Mouse (Mus musculus) stomach, postnatal 0 days (tissue): ENCODE measurements around the gene Gm10273. TPM values are rescaled to one million over a fixed set of nuclear protein-coding genes. Genes with fewer than 3 reads are reported as not detected.

Source experiments
- ATAC-seq: fragments of 200-750 bp; cut with Nextera tagmentation; 2 replicates; pipeline ENCODE4 v1.8.0; 2017; ENCODE audit not compliant: low FRiP score, low TSS enrichment
- DNase-seq: peaks from one replicate; pipeline ENCODE4 v3.0.0-alpha.2; 2016; ENCODE audit warnings: low spot score
- H3K27ac ChIP-seq: fragments of 300-500 bp; sonication (generic); replicated peaks from 2 replicates; pipeline ENCODE4 v1.5.1; 2014; ENCODE audit warnings: mild to moderate bottlenecking, control low read depth
- H3K27me3 ChIP-seq: fragments of 300-500 bp; sonication (generic); 2 replicates; pipeline ENCODE4 v1.6.1; 2014; ENCODE audit warnings: low read length; ENCODE audit not compliant: control insufficient read depth, insufficient read depth
- H3K36me3 ChIP-seq: fragments of 300-500 bp; sonication (generic); 2 replicates; pipeline ENCODE4 v1.6.1; 2014; ENCODE audit warnings: low read length, mixed read lengths; ENCODE audit not compliant: control insufficient read depth, insufficient read depth
- H3K4me1 ChIP-seq: fragments of 300-500 bp; sonication (generic); replicated peaks from 2 replicates; pipeline ENCODE4 v1.6.1; 2014; ENCODE audit warnings: antibody characterized with exemption; ENCODE audit not compliant: control insufficient read depth, insufficient read depth
- H3K4me2 ChIP-seq: fragments of 300-500 bp; sonication (generic); replicated peaks from 2 replicates; pipeline ENCODE4 v1.6.1; 2014; ENCODE audit warnings: low read depth, mild to moderate bottlenecking, control low read depth, moderate library complexity
- H3K4me3 ChIP-seq: fragments of 300-500 bp; sonication (generic); 2 replicates; pipeline ENCODE4 v1.5.1; 2014; ENCODE audit warnings: low read depth, low read length, control low read depth
- H3K9ac ChIP-seq: fragments of 300-500 bp; sonication (generic); 2 replicates; pipeline ENCODE4 v1.6.1; 2014; ENCODE audit warnings: mild to moderate bottlenecking, low read length, control low read depth, mixed read lengths
- H3K9me3 ChIP-seq: fragments of 300-500 bp; sonication (generic); 2 replicates; pipeline ENCODE4 v1.6.1; 2016; ENCODE audit warnings: low read length; ENCODE audit not compliant: control insufficient read depth
- CTCF ChIP-seq: IDR thresholded peaks from 2 replicates; pipeline ENCODE4 v1.5.1; 2016; ENCODE audit warnings: antibody characterized with exemption, low read depth, mild to moderate bottlenecking, moderate library complexity
- EP300 ChIP-seq: optimal IDR thresholded peaks from 2 replicates; pipeline ENCODE3; 2016; ENCODE audit warnings: antibody characterized with exemption
- WGBS: fragments of 180-500 bp; shearing (Covaris S2); extraction: QIAGEN DNeasy Blood & Tissue Kit; methylation state at CpG from one replicate; pipeline ENCODE4 v1.1.7; 2014; 5-methylcytosine and 5-hydroxymethylcytosine counted together
- polyA plus RNA-seq: library from polyadenylated mRNA; unstranded; fragments of >200 nt; fragmentation: Nextera tagmentation; extraction: Ambion mirVana; gene quantifications from 2 replicates; pipeline ENCODE4 v1.2.1, GENCODE M21; 2015

The Gm10273 gene
- polyA plus RNA-seq, 1 experiment from 2014 or later = 1.4 TPM

DNA sequence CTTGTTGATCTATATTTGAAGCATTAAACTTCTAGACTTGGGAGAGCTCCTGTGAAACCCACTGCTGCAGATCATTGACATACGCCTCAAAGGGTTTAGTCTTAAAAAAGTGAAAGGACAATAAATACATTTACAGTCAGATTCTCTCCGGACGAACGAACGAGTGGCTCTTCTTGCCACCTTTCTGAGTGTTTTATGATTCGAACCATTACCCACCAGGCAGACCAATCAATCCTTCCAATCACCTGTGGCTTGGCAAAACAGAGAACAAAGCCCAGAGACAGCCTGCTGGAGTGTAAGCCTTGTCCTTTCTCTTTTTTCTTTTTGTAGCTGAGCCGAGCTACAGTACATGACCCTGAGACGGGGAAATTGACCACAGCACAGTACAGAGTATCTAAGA lies 40.4 kb upstream of the Gm10273 start:
- no peaks in the 10 kb centered on the region for H3K27me3 ChIP-seq
- no peak for ATAC-seq
- no peak overlapping the region for H3K9ac ChIP-seq
- H3K9me3 ChIP-seq = no peaks in the 10 kb centered on the region
- no peak overlapping the region for H3K4me3 ChIP-seq
- no peaks in the 10 kb centered on the region for H3K4me1 ChIP-seq
- TF ChIP-seq EP300 (no peak), CTCF (no peak)
- no peak overlapping the region for H3K4me2 ChIP-seq
- 85% methylated on average over 8 of the region's 8 CpGs for WGBS
- H3K36me3 ChIP-seq = peaks cover 12% of the 10 kb centered on the region
- DNase-seq = no peak
- H3K27ac ChIP-seq = no peak overlapping the region

DNA sequence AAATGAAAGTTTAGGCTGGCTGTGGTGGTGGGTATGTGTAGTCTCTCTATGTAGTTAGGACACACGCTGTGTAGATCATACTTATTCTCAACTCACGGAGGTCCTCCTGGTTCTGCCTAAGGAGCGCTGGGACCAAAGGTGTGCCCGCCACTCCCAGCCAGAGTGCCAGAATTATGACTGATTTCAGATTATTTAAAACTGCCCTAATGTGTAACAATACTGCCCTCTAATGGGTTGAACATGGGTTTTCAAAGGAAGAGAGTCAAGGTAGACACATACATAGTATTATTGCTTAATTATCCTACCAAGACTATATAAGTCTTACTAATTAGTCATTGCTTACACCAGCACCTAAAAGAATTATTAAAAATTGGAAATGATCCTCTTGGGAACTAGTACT lies 36.7 kb upstream of the Gm10273 start:
- Histone ChIP-seq H3K36me3 (peaks cover 17% of the 10 kb centered on the region; the same call in 1 of the 2 replicates), H3K4me2 (no peak overlapping the region), H3K9me3 (no peaks in the 10 kb centered on the region), H3K27me3 (no peaks in the 10 kb centered on the region), H3K4me1 (no peaks in the 10 kb centered on the region), H3K4me3 (no peak overlapping the region), H3K9ac (no peak overlapping the region), H3K27ac (no peak overlapping the region)
- TF ChIP-seq CTCF (peak; percentile 70), EP300 (no peak)
- ATAC-seq = no peak
- 87% methylated on average over 4 of the region's 4 CpGs for WGBS
- DNase-seq = no peak

DNA sequence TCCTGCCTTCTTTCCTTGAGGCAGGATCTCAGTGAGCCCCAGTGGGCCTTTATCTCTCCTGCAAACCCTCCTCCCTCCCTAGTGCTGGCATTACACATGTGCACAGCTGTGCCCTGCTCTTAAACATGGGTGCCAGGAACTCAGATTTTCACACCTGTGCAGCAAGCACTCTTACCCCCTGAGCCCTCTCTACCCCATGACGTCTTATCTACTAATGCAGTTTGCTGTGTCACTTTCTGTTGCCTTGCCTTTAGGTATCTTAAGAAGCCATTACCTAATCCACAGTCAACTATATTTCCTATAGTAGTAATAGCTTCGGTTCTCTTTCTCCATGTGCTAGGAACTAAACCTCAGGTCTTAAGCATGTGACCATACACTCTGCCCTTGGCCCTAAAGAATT lies 32.2 kb upstream of the Gm10273 start:
- TF ChIP-seq EP300 (no peak), CTCF (no peak)
- Histone ChIP-seq H3K9me3 (no peaks in the 10 kb centered on the region), H3K4me1 (no peaks in the 10 kb centered on the region), H3K27me3 (no peaks in the 10 kb centered on the region), H3K9ac (no peak overlapping the region), H3K4me3 (no peak overlapping the region), H3K27ac (no peak overlapping the region), H3K4me2 (no peak overlapping the region), H3K36me3 (peaks cover 24% of the 10 kb centered on the region)
- ATAC-seq = no peak
- WGBS = 85% methylated on average over 2 of the region's 2 CpGs
- DNase-seq = no peak

- H3K4me2 ChIP-seq = no peak overlapping the region
Observed at GRCm38 (mm10) chr10:59364551-59364950, 30.9 kb upstream of the Gm10273 start.

GRCm38 (mm10) chr10:59365804-59366589 lies 29.4 kb upstream of the Gm10273 start:
- Histone ChIP-seq H3K27ac (no peak overlapping the region), H3K27me3 (no peaks in the 10 kb centered on the region), H3K4me2 (no peak overlapping the region), H3K4me3 (no peak overlapping the region), H3K4me1 (no peaks in the 10 kb centered on the region), H3K36me3 (peaks cover 27% of the 10 kb centered on the region), H3K9ac (no peak overlapping the region), H3K9me3 (no peaks in the 10 kb centered on the region)
- 69% methylated on average over 5 of the region's 5 CpGs for WGBS
- DNase-seq = no peak
- ATAC-seq = no peak
- TF ChIP-seq CTCF = no peak
- no peak for TF ChIP-seq EP300

More at GRCm38 (mm10) chr10:59364551-59364950, 30.9 kb upstream of the Gm10273 start:
- H3K9ac ChIP-seq = no peak overlapping the region
- H3K36me3 ChIP-seq = peaks cover 24% of the 10 kb centered on the region
- H3K27me3 ChIP-seq = no peaks in the 10 kb centered on the region
- H3K4me3 ChIP-seq = no peak overlapping the region
- H3K9me3 ChIP-seq = no peaks in the 10 kb centered on the region
- H3K27ac ChIP-seq = no peak overlapping the region
- DNase-seq (no peak), ATAC-seq (no peak)
- H3K4me1 ChIP-seq = no peaks in the 10 kb centered on the region
- WGBS = 83% methylated on average over 3 of the region's 3 CpGs
- TF ChIP-seq CTCF (no peak), EP300 (no peak)

DNA sequence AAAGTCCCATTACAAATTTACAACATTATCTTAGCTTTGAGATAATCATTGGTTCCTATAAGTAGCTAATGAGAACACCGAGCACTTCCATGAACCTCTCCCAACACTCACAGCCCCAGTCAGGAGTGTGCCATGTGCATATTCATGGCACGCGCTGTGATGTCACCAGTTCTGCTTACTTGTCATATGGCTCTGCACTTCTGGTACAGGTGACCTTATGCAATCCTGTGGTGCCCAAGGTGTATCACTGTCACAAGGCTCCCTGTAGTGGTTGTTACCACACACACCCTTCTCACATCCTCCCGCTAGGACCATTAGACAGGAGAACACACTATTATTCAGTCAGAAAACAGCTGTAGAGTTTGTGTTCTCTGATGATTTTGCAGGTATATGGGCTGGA lies 28.7 kb upstream of the Gm10273 start:
- H3K4me1 ChIP-seq = no peaks in the 10 kb centered on the region
- H3K4me2 ChIP-seq = no peak overlapping the region
- ATAC-seq (no peak), DNase-seq (no peak)
- no peak overlapping the region for H3K9ac ChIP-seq
- no peak overlapping the region for H3K4me3 ChIP-seq
- TF ChIP-seq CTCF (no peak), EP300 (no peak)
- no peaks in the 10 kb centered on the region for H3K27me3 ChIP-seq
- no peak overlapping the region for H3K27ac ChIP-seq
- 96% methylated on average over 4 of the region's 4 CpGs for WGBS
- H3K36me3 ChIP-seq = peaks cover 31% of the 10 kb centered on the region
- no peaks in the 10 kb centered on the region for H3K9me3 ChIP-seq
